Mouse (Mus musculus): Measurements from ENCODE around the gene Eif4e1b. TPM values are rescaled to one million over a fixed set of nuclear protein-coding genes. Genes with fewer than 3 reads are reported as not detected.
"Not testable (repeated sequence)": the region's sequence is repeated elsewhere in the genome, so short reads cannot be mapped to it uniquely, and the experiment has no call there.

Eif4e1b gene
- polyA plus RNA-seq, 1 experiment from 2014 or later = not detected

DNA sequence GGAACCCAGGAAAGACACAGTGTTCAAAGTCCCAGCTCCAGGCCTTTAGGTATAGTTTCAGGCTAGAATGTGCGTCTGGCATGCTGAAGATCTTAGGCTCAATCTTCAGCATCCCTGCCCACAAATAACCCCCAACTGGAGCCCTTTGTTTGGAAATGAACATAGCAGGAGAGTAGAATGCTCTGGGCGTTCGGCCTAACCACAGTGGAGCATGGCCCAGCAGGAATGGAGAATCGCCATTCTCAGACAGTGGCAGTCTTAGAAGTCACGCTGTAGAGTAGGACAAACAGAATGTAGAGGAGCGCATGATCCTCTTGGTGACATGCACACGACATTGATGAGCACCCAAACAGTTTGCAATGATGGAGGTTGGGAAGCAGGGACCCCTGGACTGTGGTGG, 22.9 kb upstream of the Eif4e1b start:
- Histone ChIP-seq H3K36me3 (no peaks in the 10 kb centered on the region), H3K27me3 (replicated peaks) (peaks cover 95% of the 10 kb centered on the region), H3K4me3 (no peak overlapping the region), H3K9ac (no peak overlapping the region), H3K9me3 (no peaks in the 10 kb centered on the region), H3K27ac (replicated peaks) (no peak overlapping the region), H3K4me2 (no peak overlapping the region), H3K4me1 (peaks cover 12% of the 10 kb centered on the region)
- WGBS = 76% methylated on average over 7 of the region's 7 CpGs
- ATAC-seq (ENCODE audit: extremely low read depth, insufficient number of reproducible peaks, low FRiP score, low TSS enrichment) = no peak

DNA sequence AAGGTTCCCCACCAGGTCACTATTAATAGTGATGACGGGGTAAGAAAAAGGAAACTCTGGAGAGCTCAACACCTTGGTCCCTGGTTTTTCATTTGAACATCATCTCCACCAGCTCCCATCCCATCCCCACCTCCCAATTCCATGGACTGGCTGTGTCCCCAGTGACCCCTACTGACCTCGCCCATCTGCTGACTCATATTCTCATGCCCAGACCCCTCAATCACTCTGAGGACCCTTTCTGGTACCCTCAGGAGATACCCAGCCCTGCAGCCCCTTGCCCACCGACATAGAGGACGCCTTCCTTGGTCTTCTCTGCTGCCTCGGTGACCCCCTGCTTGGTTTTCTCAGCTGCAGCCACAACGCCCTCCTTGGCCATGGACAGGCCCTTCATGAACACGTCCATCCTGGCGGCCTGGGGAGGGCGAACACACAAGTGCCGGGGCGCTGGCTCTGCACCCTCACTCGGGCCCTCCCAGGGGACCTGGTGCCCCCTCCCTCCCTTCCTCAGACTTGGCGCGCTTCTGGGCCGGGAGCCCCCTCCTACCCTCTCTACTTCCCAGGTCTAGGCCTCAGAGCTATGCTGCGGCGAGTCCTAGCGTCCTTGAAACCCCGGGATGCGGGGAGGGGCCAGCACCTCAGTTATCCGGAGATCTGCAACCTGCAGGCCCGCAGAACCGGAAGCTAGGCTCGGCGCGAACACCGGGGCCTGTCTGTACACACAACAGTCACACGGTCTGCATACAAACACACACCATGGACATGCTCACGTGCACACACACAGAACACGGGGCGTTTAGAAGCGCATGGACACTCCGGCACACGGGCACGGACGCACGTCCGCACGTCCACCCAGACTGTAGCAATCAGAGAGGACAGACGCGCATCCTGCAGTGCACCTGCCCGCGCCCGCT, 18.3 kb upstream of the Eif4e1b start:
- Histone ChIP-seq H3K9me3 (peaks cover 4% of the 10 kb centered on the region; the same call in 1 of the 2 replicates), H3K27me3 (replicated peaks) (peaks cover 77% of the 10 kb centered on the region), H3K27ac (replicated peaks) (no peak overlapping the region), H3K4me2 (peak overlapping the region; percentile 62), H3K4me3 (peak overlapping the region; percentile 39), H3K4me1 (peaks cover 13% of the 10 kb centered on the region), H3K36me3 (no peaks in the 10 kb centered on the region), H3K9ac (no peak overlapping the region)
- ATAC-seq (ENCODE audit: extremely low read depth, insufficient number of reproducible peaks, low FRiP score, low TSS enrichment) = no peak
- WGBS = 5% methylated on average over 44 of the region's 44 CpGs

DNA sequence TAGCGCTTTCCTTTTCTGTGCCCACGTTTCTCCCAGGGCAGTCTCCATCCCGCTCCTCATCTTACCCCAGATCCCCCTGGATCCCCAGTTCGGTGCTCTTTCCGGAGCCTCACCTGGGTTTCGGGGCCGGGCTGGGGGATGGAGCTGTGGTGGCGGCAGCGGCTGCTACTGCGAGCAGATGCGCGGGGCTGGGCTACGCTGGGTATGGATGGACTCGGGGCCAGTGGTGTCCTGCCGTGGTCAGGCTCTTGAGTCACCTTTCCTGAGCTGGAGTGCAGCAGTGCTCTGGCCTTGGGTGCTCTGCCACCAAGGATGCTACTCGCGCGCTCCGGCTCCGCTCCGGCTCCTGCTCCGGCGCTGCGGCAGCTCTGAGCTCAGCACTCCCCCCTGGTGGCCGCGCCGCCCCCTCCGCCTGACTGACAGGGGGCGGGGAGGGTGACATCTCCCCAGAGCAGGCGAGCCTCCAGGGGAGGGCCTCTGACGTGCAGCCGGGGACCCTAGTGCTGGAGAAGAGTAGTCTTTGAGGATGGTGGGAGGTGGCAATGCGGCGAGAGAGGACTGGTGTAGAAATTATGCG, 17.5 kb upstream of the Eif4e1b start, which contains the start of gene Sncb:
Sncb (minus strand) TSS at position 404 of the 577 bp plus-strand sequence.
- H3K36me3 ChIP-seq = no peaks in the 10 kb centered on the region
- ATAC-seq (ENCODE audit: extremely low read depth, insufficient number of reproducible peaks, low FRiP score, low TSS enrichment) = no peak
- WGBS = under 1% methylated on average over 35 of the region's 35 CpGs
- H3K4me3 ChIP-seq = peak within 1 kb of the TSS; percentile 39
- peak within 1 kb of the TSS; percentile 62 for H3K4me2 ChIP-seq
- H3K9ac ChIP-seq = 0 out of 2 replicates have a peak within 1 kb of the TSS, but pooled peaks have one; percentile 3
- H3K27ac ChIP-seq (replicated peaks) = no peak within 1 kb of the TSS
- H3K9me3 ChIP-seq = peaks cover 4% of the 10 kb centered on the region; the same call in 1 of the 2 replicates
- peaks cover 70% of the 10 kb centered on the region for H3K27me3 ChIP-seq (replicated peaks)
- H3K4me1 ChIP-seq = peaks cover 13% of the 10 kb centered on the region

DNA sequence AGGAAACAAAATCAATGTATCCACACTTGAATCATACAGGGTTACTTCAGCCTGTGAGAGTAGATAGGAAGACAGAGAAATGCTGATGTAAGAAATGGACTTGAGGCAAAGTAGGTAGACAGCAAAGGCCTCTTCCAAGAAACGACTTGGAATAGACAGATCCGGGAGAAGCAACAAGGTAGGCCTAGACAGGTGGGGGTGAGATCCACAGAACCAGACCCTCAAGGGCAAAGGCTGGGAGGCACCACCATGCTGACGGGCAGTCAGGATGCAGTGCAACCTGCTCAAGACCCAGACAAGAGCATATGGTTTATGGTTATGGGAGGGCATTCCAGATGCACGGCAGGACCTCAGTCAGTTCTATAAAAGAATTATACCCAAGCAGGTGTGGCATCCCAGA, 16.8 kb upstream of the Eif4e1b start:
- Histone ChIP-seq H3K4me1 (peaks cover 13% of the 10 kb centered on the region), H3K9ac (no peak overlapping the region), H3K9me3 (peaks cover 4% of the 10 kb centered on the region; the same call in 1 of the 2 replicates), H3K27ac (replicated peaks) (no peak overlapping the region), H3K4me3 (no peak overlapping the region), H3K27me3 (replicated peaks) (peaks cover 63% of the 10 kb centered on the region), H3K4me2 (no peak overlapping the region), H3K36me3 (no peaks in the 10 kb centered on the region)
- WGBS = 76% methylated on average over 4 of the region's 4 CpGs
- no peak for ATAC-seq (ENCODE audit: extremely low read depth, insufficient number of reproducible peaks, low FRiP score, low TSS enrichment)

DNA sequence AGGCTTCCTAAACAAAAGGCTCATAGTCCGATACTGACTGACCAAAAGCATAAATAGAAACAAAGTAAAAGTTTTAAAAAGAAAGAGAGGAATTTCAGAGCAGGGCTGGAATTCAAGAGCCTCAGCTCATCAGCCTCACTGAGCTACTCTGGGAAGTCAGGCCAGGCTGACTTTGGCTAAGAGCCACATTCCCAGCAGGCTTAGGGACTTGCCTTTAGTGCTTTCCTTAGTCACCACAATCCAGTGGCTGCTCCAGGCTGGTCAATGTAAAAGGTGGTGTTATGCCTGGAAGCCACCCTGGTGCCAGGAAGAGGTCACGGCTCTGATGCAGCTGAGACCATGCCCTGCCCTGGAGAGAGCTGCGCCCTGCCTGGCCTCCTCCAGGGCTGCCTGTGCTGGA, 3.2 kb upstream of the Eif4e1b start:
- Histone ChIP-seq H3K4me2 (no peak overlapping the region), H3K9ac (no peak overlapping the region), H3K27me3 (replicated peaks) (0 out of 2 replicates have a peak, but pooled peaks cover 4% of the 10 kb centered on the region), H3K4me1 (peaks cover 6% of the 10 kb centered on the region; the same call in 1 of the 2 replicates), H3K9me3 (peaks cover 8% of the 10 kb centered on the region; the same call in 1 of the 2 replicates), H3K4me3 (no peak overlapping the region), H3K27ac (replicated peaks) (no peak overlapping the region), H3K36me3 (no peaks in the 10 kb centered on the region)
- WGBS = 56% methylated on average over 3 of the region's 3 CpGs
- ATAC-seq (ENCODE audit: extremely low read depth, insufficient number of reproducible peaks, low FRiP score, low TSS enrichment) = no peak

DNA sequence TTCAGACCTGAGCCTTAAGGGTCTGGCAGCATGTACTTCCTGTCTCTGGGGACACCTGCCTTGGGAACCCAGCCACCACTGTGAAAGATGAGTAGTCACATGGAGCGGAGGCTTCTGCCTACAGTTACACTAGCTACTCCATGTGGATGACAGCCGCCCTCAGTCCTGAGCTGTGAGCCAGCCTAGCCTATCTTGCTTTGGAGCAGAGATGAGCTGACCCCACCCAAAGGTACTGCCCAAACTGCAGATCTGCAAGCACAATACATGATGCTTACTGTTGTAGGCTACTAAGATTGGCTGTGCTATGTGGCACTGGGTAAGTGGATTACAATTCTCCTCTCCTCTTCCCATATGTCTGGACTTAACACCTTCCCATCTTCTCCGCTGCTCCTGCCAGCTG, 2.7 kb upstream of the Eif4e1b start:
- peaks cover 8% of the 10 kb centered on the region; the same call in 1 of the 2 replicates for H3K9me3 ChIP-seq
- ATAC-seq (ENCODE audit: extremely low read depth, insufficient number of reproducible peaks, low FRiP score, low TSS enrichment) = no peak
- no peak overlapping the region for H3K4me3 ChIP-seq
- no peak overlapping the region for H3K27ac ChIP-seq (replicated peaks)
- peaks cover 5% of the 10 kb centered on the region for H3K27me3 ChIP-seq (replicated peaks)
- no peak overlapping the region for H3K9ac ChIP-seq
- WGBS = 77% methylated on average over 3 of the region's 3 CpGs
- no peaks in the 10 kb centered on the region for H3K36me3 ChIP-seq
- H3K4me1 ChIP-seq = peaks cover 6% of the 10 kb centered on the region; the same call in 1 of the 2 replicates
- H3K4me2 ChIP-seq = no peak overlapping the region

DNA sequence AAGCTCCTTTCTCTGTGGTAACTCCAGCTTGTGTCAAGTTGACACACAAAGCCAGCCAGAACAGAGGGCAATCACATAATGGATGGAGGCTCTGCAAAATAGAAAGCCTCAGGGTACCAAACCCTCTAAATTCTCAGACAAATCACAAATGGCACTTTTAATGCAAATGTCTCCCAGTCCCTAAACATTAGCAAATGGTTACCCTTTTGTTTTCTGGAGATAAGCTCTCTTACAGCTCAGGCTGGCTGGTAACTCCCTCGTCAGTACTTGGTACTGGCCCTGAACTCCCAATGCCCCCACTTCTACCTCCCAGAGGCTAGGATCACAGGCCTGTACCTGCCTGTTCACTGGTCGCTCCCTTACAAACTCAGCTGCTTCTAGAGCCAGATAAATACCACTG, 563 bp upstream of the Eif4e1b start:
- no peak overlapping the region for H3K4me2 ChIP-seq
- 33% methylated on average over 2 of the region's 2 CpGs for WGBS
- H3K27ac ChIP-seq (replicated peaks) = no peak overlapping the region
- peaks cover 22% of the 10 kb centered on the region for H3K27me3 ChIP-seq (replicated peaks)
- H3K36me3 ChIP-seq = no peaks in the 10 kb centered on the region
- ATAC-seq (ENCODE audit: extremely low read depth, insufficient number of reproducible peaks, low FRiP score, low TSS enrichment) = no peak
- H3K4me1 ChIP-seq = peaks cover 6% of the 10 kb centered on the region; the same call in 1 of the 2 replicates
- H3K9ac ChIP-seq = no peak overlapping the region
- no peak overlapping the region for H3K4me3 ChIP-seq
- no peaks in the 10 kb centered on the region for H3K9me3 ChIP-seq

DNA sequence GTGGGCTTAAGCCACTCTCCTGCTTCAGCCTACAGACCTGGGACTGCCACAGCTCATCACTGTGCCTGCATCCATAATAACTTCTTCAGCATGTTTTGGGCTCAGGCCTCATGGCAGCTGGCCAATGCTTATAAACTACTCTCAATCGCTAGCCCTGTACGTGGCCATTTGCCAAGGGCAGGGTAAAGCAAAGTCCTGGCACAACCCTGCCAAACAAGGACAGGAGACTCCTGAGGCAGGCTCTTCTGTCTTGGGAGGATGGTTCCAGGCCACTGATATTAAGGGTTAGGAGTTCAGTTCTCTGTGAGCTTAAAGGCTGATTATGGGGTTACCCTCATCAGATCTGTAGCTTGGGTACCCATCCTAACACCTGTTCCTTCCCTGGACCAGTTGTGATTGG, 3.8 kb downstream of the Eif4e1b start:
- H3K9me3 ChIP-seq; H3K9ac ChIP-seq; H3K4me3 ChIP-seq; H3K36me3 ChIP-seq; H3K27ac ChIP-seq (replicated peaks); ATAC-seq (ENCODE audit: extremely low read depth, insufficient number of reproducible peaks, low FRiP score, low TSS enrichment); H3K4me2 ChIP-seq: not testable (repeated sequence)
- peaks cover 59% of the 10 kb centered on the region for H3K27me3 ChIP-seq (replicated peaks)
- H3K4me1 ChIP-seq = peaks cover 12% of the 10 kb centered on the region
- WGBS = 63% methylated on average over 2 of the region's 2 CpGs

DNA sequence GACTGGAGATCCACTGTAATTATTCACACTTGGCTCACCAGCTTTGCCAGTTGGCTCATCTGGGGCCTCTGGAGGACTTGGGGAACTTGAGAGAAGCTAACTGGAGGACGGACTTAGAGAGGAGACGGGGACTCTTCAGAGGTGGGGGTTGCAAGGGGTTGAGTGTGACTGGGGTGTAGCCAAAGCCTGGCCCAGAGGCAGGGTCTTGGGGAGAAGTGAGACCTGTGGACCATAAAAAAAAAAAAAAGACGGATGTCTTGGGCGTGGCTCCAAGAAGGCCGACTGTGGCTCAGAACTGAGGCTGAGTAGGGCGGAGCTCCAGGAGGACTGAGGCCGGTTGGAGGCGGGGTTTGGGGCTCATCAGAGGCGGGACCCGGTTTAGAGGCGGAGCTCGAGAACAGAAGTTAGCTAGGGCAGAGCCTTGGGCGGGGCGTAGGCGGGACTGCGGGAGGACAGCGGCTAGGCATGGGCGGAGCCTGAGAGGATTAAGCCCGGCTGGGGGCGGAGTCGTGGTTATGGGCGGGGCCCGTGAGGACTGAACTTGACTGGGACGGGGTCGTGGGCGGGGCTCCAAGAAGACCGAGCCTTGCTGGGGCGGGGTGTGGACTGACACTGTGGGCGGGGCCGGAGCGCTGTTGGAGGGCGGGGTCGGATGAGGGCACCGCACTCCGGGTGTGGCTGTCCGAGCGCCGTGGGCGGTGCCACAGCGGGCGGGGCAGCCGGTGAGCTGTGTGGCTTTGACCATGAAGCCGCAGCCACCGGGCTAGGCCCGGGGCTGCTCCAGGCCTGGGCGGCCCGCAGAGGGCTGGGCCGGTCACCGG, 5.2 kb downstream of the Eif4e1b start, which contains the start of gene Tspan17:
Tspan17 (plus strand) TSS at position 638 of the 821 bp plus-strand sequence.
- H3K27ac ChIP-seq (replicated peaks) = no peak within 1 kb of the TSS
- H3K9ac ChIP-seq = peak within 1 kb of the TSS; percentile 75
- peaks cover 71% of the 10 kb centered on the region for H3K27me3 ChIP-seq (replicated peaks)
- ATAC-seq (ENCODE audit: extremely low read depth, insufficient number of reproducible peaks, low FRiP score, low TSS enrichment) = peak; percentile 79
- peak within 1 kb of the TSS; percentile 99 for H3K4me2 ChIP-seq
- H3K4me1 ChIP-seq = peaks cover 12% of the 10 kb centered on the region
- H3K36me3 ChIP-seq = no peaks in the 10 kb centered on the region
- H3K4me3 ChIP-seq = peak within 1 kb of the TSS; percentile 67
- 3% methylated on average over 39 of the region's 49 CpGs for WGBS
- H3K9me3 ChIP-seq = no peaks in the 10 kb centered on the region

DNA sequence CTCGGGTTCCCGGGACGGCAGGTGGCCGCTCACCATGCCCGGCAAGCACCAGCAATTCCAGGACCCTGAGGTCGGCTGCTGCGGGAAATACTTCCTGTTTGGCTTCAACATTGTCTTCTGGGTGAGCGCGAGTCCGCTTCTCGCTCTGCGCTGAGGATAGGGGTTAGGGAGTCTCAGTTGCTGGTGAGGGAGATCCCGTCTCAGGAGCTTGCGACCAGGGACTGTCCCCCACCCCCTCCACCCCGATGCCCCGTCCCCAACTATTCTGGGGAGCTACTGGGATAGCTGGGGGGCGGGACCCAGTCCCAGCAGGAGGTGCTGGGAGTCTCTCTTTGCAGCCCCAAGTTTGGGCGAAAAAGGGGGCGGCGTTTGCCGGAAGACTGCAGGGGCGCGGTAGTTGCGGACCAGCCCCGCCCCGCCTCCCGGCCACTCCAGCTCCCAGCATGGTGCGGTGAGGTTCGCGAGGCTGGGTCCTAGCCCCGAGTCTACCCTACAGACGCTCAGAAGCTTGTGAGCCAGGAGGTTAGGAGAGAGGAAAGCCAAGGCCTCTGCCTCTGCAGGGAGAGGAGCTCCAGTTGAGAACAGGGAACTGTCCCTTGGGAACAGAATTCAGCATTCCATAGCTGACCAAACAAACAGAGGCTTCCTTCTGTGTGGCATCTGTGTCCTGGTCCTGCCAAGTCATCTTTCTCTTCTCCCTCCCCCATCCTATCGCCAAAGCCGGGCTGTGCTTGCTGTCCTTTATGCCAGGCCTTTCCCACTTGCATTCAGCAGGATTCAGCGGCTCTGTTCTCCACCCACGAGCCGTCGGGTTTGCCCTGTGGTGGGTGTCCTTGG, 6.0 kb downstream of the Eif4e1b start:
- 2% methylated on average over 38 of the region's 38 CpGs for WGBS
- no peak for ATAC-seq (ENCODE audit: extremely low read depth, insufficient number of reproducible peaks, low FRiP score, low TSS enrichment)
- Histone ChIP-seq H3K4me3 (peak overlapping the region; percentile 67), H3K4me2 (peak overlapping the region; percentile 99), H3K36me3 (no peaks in the 10 kb centered on the region), H3K4me1 (peaks cover 12% of the 10 kb centered on the region), H3K27ac (replicated peaks) (no peak overlapping the region), H3K9me3 (no peaks in the 10 kb centered on the region), H3K9ac (peak overlapping the region; percentile 75), H3K27me3 (replicated peaks) (peaks cover 78% of the 10 kb centered on the region)
